Mouse (Mus musculus): ENCODE results near the gene Ubl5.

GRCm38 (mm10) chr9:20694721-20695235, 52.1 kb downstream of the Ubl5 start:
- TF ChIP-seq CTCF (IDR thresholded peaks at IDR 0.05; ENCODE audit: low read depth, low read length) (no peak), POLR2A (IDR thresholded peaks at IDR 0.05; ENCODE audit: insufficient read depth, low read length) (no peak)

All from ES-Bruce4 (cell line).